Mouse (Mus musculus) hindbrain, embryonic 16.5 days (tissue): ENCODE results near the gene Polk. TPM values are rescaled to one million over a fixed set of nuclear protein-coding genes. Genes with fewer than 3 reads are reported as not detected.

ENCODE experiments used
- ATAC-seq: fragments of 200-750 bp; cut with Nextera tagmentation; 2 replicates; pipeline ENCODE4 v1.8.0; 2017; ENCODE audit warnings: moderate TSS enrichment, moderate library complexity
- H3K27ac ChIP-seq: fragments of 300-500 bp; sonication (generic); 2 replicates; pipeline ENCODE4 v1.5.1; 2014; ENCODE audit warnings: low read depth, mild to moderate bottlenecking, control low read depth, low read length, moderate library complexity
- H3K27me3 ChIP-seq: fragments of 300-500 bp; sonication (generic); replicated peaks from 2 replicates; pipeline ENCODE4 v1.6.1; 2014; ENCODE audit warnings: low read length; ENCODE audit not compliant: control insufficient read depth, insufficient read depth
- H3K36me3 ChIP-seq: fragments of 300-500 bp; sonication (generic); 2 replicates; pipeline ENCODE4 v1.6.1; 2014; ENCODE audit warnings: mild to moderate bottlenecking, low read length, moderate library complexity, mixed read lengths; ENCODE audit not compliant: control insufficient read depth, insufficient read depth
- H3K4me1 ChIP-seq: fragments of 300-500 bp; sonication (generic); 2 replicates; pipeline ENCODE4 v1.6.1; 2014; ENCODE audit warnings: low read depth, low read length; ENCODE audit not compliant: control insufficient read depth, insufficient read depth
- H3K4me2 ChIP-seq: fragments of 300-500 bp; sonication (generic); 2 replicates; pipeline ENCODE4 v1.6.1; 2014; ENCODE audit warnings: mild to moderate bottlenecking, low read length, control low read depth, moderate library complexity
- H3K4me3 ChIP-seq: fragments of 300-500 bp; sonication (generic); 2 replicates; pipeline ENCODE4 v1.5.1; 2014; ENCODE audit warnings: mild to moderate bottlenecking, low read length, control low read depth, moderate library complexity
- H3K9ac ChIP-seq: fragments of 300-500 bp; sonication (generic); 2 replicates; pipeline ENCODE4 v1.6.1; 2014; ENCODE audit warnings: low read depth, mild to moderate bottlenecking, control low read depth, low read length, moderate library complexity
- H3K9me3 ChIP-seq: fragments of 300-500 bp; sonication (generic); 2 replicates; pipeline ENCODE4 v1.6.1; 2014; ENCODE audit warnings: mild to moderate bottlenecking, low read length, moderate library complexity; ENCODE audit not compliant: control insufficient read depth
- WGBS: fragments of 180-500 bp; shearing (Covaris S2); extraction: QIAGEN DNeasy Blood & Tissue Kit; methylation state at CpG from one replicate; pipeline ENCODE4 v1.1.7; 2014; 5-methylcytosine and 5-hydroxymethylcytosine counted together
- polyA plus RNA-seq: library from polyadenylated mRNA; unstranded; fragments of >200 nt; fragmentation: Nextera tagmentation; extraction: Ambion mirVana; gene quantifications from 2 replicates; pipeline ENCODE4 v1.2.1, GENCODE M21; 2015

Gene Polk
- polyA plus RNA-seq, 1 experiment from 2014 or later, result 7.4 TPM

GRCm38 (mm10) chr13:96490433-96490832, 51.9 kb downstream of the Polk start, which contains the start of gene Gm17622:
Gene Gm17622, plus strand, starts transcription at chr13:96490733.
- Histone ChIP-seq H3K4me3 (no peak within 1 kb of the TSS), H3K4me2 (no peak within 1 kb of the TSS), H3K27me3 (no peaks in the 10 kb centered on the region), H3K36me3 (peaks cover 7% of the 10 kb centered on the region), H3K9me3 (0 out of 2 replicates have a peak, but pooled peaks cover 2% of the 10 kb centered on the region), H3K9ac (no peak within 1 kb of the TSS), H3K4me1 (no peaks in the 10 kb centered on the region), H3K27ac (no peak within 1 kb of the TSS)
- ATAC-seq, result no peak
- WGBS, result 96% methylated on average over 3 of the region's 3 CpGs

- no peak for ATAC-seq
- no peak overlapping the region for H3K9ac ChIP-seq
- H3K9me3 ChIP-seq, result 0 out of 2 replicates have a peak, but pooled peaks cover 2% of the 10 kb centered on the region
- H3K4me1 ChIP-seq, result no peaks in the 10 kb centered on the region
- H3K27ac ChIP-seq, result no peak overlapping the region
- H3K27me3 ChIP-seq, result no peaks in the 10 kb centered on the region
- H3K36me3 ChIP-seq, result peaks cover 7% of the 10 kb centered on the region
- H3K4me2 ChIP-seq, result no peak overlapping the region
- no peak overlapping the region for H3K4me3 ChIP-seq
- 94% methylated on average over 6 of the region's 6 CpGs for WGBS
Observed at GRCm38 (mm10) chr13:96487968-96488367, 54.4 kb downstream of the Polk start.

GRCm38 (mm10) chr13:96487230-96487629, 55.1 kb downstream of the Polk start:
- no peak overlapping the region for H3K4me2 ChIP-seq
- peaks cover 7% of the 10 kb centered on the region for H3K36me3 ChIP-seq
- 0 out of 2 replicates have a peak, but pooled peaks cover 2% of the 10 kb centered on the region for H3K9me3 ChIP-seq
- H3K27me3 ChIP-seq, result no peaks in the 10 kb centered on the region
- WGBS, result 98% methylated on average over 6 of the region's 6 CpGs
- H3K4me3 ChIP-seq, result no peak overlapping the region
- no peak overlapping the region for H3K9ac ChIP-seq
- no peaks in the 10 kb centered on the region for H3K4me1 ChIP-seq
- H3K27ac ChIP-seq, result no peak overlapping the region
- no peak for ATAC-seq

- no peaks in the 10 kb centered on the region for H3K36me3 ChIP-seq
- WGBS, result 98% methylated on average over 1 of the region's 1 CpGs
- no peak for ATAC-seq
- no peak overlapping the region for H3K9ac ChIP-seq
- H3K4me3 ChIP-seq, result no peak overlapping the region
- no peaks in the 10 kb centered on the region for H3K4me1 ChIP-seq
- no peaks in the 10 kb centered on the region for H3K9me3 ChIP-seq
- H3K27me3 ChIP-seq, result no peaks in the 10 kb centered on the region
- H3K4me2 ChIP-seq, result no peak overlapping the region
- no peak overlapping the region for H3K27ac ChIP-seq
Observed at GRCm38 (mm10) chr13:96478991-96479390, 63.4 kb downstream of the Polk start.

- H3K4me3 ChIP-seq, result no peak overlapping the region
- 97% methylated on average over 4 of the region's 4 CpGs for WGBS
- no peak for ATAC-seq
- no peak overlapping the region for H3K27ac ChIP-seq
- H3K4me1 ChIP-seq, result no peaks in the 10 kb centered on the region
- no peak overlapping the region for H3K4me2 ChIP-seq
- no peaks in the 10 kb centered on the region for H3K9me3 ChIP-seq
- no peaks in the 10 kb centered on the region for H3K36me3 ChIP-seq
- no peak overlapping the region for H3K9ac ChIP-seq
- H3K27me3 ChIP-seq, result no peaks in the 10 kb centered on the region
Observed at GRCm38 (mm10) chr13:96477226-96477625, 65.2 kb downstream of the Polk start.

- no peaks in the 10 kb centered on the region for H3K27me3 ChIP-seq
- ATAC-seq, result no peak
- H3K36me3 ChIP-seq, result no peaks in the 10 kb centered on the region
- no peak within 1 kb of the TSS for H3K9ac ChIP-seq
- no peaks in the 10 kb centered on the region for H3K9me3 ChIP-seq
- no peak within 1 kb of the TSS for H3K4me3 ChIP-seq
- H3K27ac ChIP-seq, result no peak within 1 kb of the TSS
- 91% methylated on average over 14 of the region's 14 CpGs for WGBS
- H3K4me1 ChIP-seq, result no peaks in the 10 kb centered on the region
- H3K4me2 ChIP-seq, result no peak within 1 kb of the TSS
Observed at GRCm38 (mm10) chr13:96470957-96471356, 71.4 kb downstream of the Polk start, which contains the start of gene Ankdd1b. Gene Ankdd1b, minus strand, starts transcription at chr13:96471198.

GRCm38 (mm10) chr13:96470556-96470955, 71.8 kb downstream of the Polk start:
- ATAC-seq, result no peak
- Histone ChIP-seq H3K4me3 (no peak overlapping the region), H3K4me2 (no peak overlapping the region), H3K9me3 (no peaks in the 10 kb centered on the region), H3K27ac (no peak overlapping the region), H3K4me1 (no peaks in the 10 kb centered on the region), H3K36me3 (no peaks in the 10 kb centered on the region), H3K9ac (no peak overlapping the region), H3K27me3 (no peaks in the 10 kb centered on the region)
- WGBS, result 84% methylated on average over 6 of the region's 6 CpGs

GRCm38 (mm10) chr13:96468678-96469077, 73.7 kb downstream of the Polk start:
- Histone ChIP-seq H3K4me2 (no peak overlapping the region), H3K9ac (no peak overlapping the region), H3K4me1 (no peaks in the 10 kb centered on the region), H3K27me3 (no peaks in the 10 kb centered on the region), H3K36me3 (no peaks in the 10 kb centered on the region), H3K4me3 (no peak overlapping the region), H3K9me3 (no peaks in the 10 kb centered on the region), H3K27ac (no peak overlapping the region)
- no peak for ATAC-seq
- WGBS, result 86% methylated on average over 5 of the region's 5 CpGs

- H3K9me3 ChIP-seq, result no peaks in the 10 kb centered on the region
- no peak overlapping the region for H3K4me3 ChIP-seq
- H3K9ac ChIP-seq, result no peak overlapping the region
- WGBS, result 58% methylated on average over 5 of the region's 5 CpGs
- H3K27ac ChIP-seq, result no peak overlapping the region
- no peaks in the 10 kb centered on the region for H3K36me3 ChIP-seq
- H3K27me3 ChIP-seq, result no peaks in the 10 kb centered on the region
- no peak for ATAC-seq
- H3K4me2 ChIP-seq, result no peak overlapping the region
- H3K4me1 ChIP-seq, result no peaks in the 10 kb centered on the region
Observed at GRCm38 (mm10) chr13:96465315-96465714, 77.1 kb downstream of the Polk start.

- H3K4me1 ChIP-seq, result no peaks in the 10 kb centered on the region
- H3K9me3 ChIP-seq, result no peaks in the 10 kb centered on the region
- H3K27me3 ChIP-seq, result no peaks in the 10 kb centered on the region
- no peak overlapping the region for H3K27ac ChIP-seq
- no peak overlapping the region for H3K4me2 ChIP-seq
- H3K9ac ChIP-seq, result no peak overlapping the region
- 69% methylated on average over 1 of the region's 1 CpGs for WGBS
- ATAC-seq, result no peak
- no peaks in the 10 kb centered on the region for H3K36me3 ChIP-seq
- H3K4me3 ChIP-seq, result no peak overlapping the region
Observed at GRCm38 (mm10) chr13:96462644-96463043, 79.7 kb downstream of the Polk start.
